Mouse (Mus musculus) right cerebral cortex, adult 2 months (tissue): ENCODE measurements around the gene Myh10.
"Not testable (repeated sequence)": the region's sequence is repeated elsewhere in the genome, so short reads cannot be mapped to it uniquely, and the experiment has no call there.

Experiments
- DNase-seq, 2 experiments: peaks; one replicate each; pipeline ENCODE4 v3.0.0; 2021 to 2022; ENCODE audit warnings: low spot score in 2 of 2

Myh10 gene

DNA sequence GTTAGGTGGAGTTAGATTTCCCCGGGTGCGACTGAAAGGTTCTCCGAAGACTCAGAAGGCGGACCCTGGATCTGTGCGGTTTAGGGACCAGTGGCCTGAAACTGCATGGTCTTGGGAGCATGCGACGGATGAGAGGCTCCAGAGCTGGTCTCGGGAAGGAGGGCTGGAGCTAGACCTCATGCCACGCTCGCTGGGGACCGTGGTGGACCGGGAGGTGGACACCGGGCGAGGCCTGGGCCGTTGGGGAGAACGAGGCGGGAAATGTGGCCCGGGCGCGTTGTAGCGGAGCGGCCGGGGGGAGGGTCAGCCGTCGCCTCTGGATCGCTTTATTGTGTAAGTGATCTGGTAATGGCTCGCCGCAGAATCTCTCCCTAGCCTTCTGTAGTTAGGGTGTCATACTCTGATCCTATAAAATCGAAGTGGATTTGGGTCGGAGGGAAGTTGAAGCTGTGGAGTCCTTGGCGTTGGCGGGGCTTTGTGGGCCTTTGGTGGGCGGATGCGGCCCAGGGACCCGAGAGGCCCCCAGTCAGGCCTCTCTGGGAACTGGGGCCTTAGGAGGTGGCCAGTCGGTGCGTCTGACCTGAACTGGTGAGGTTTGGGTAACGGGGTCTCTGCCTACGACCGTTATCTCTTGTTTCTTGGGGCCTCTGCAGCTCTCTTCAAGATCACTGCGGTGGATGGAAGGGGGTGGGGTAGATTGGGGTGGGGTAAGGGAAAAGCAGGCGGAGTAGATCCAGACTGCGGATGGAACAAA is 1.5 kb downstream of the Myh10 start:
- DNase-seq: peak; percentile 42 to 56

DNA sequence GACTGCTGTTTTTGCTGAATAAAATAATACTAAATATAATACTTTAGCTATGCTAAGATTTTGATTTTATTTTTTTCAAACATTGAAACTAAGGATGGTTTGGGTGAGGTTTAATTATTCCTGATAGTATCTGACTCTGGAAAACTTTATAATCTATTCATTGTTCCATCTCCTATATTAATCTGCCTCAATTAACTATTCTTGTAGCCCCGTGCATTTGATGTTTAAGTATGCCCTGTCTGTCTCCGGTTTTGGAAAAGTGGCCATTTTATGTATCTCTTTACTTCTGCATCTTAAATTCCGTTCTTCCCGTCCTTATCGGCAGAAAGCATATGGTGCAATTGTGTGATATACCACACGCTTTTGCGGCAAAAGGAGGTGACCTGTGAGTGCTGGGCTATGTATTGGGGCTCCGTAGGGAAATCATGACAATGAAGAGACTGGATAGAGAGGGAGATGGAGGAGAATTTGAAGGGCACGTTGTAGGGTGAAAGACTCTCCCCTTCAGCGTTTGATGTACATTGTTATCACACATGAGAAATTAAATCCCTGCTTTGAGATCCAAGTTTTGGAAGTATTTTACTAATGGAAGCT is 2.2 kb downstream of the Myh10 start:
- peak in 1 of 2 experiments; percentile 14 for DNase-seq

- DNase-seq: no peak
These were observed 11.0 kb downstream of the Myh10 start for GRCm38 (mm10) chr11:68702370-68702769.

- no peak for DNase-seq
These were observed 12.0 kb downstream of the Myh10 start for GRCm38 (mm10) chr11:68703360-68703759.

- DNase-seq: no peak
These were observed 12.9 kb downstream of the Myh10 start for GRCm38 (mm10) chr11:68704258-68704657.

DNA sequence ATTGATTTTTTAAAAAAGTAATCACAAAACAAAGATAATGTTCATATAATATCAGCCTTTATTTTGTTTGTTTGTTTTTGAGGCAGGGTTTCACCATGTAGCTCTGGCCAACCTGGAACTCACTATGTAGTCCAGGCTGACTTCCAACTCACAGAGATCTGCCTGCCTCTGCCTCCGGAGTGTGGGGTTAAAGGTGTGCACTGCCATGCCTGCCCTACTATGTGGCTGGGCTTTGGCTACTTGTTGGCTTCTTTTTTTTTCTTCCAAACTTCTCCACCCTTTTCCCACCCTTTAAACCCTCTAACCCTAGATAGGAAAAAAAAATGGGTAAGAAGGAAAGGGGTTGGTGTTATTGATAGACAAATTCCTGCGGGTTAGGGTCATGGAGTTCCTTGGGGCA is 13.5 kb downstream of the Myh10 start:
- no peak for DNase-seq

- no peak for DNase-seq
These were observed 15.4 kb downstream of the Myh10 start for GRCm38 (mm10) chr11:68706524-68707429.

DNA sequence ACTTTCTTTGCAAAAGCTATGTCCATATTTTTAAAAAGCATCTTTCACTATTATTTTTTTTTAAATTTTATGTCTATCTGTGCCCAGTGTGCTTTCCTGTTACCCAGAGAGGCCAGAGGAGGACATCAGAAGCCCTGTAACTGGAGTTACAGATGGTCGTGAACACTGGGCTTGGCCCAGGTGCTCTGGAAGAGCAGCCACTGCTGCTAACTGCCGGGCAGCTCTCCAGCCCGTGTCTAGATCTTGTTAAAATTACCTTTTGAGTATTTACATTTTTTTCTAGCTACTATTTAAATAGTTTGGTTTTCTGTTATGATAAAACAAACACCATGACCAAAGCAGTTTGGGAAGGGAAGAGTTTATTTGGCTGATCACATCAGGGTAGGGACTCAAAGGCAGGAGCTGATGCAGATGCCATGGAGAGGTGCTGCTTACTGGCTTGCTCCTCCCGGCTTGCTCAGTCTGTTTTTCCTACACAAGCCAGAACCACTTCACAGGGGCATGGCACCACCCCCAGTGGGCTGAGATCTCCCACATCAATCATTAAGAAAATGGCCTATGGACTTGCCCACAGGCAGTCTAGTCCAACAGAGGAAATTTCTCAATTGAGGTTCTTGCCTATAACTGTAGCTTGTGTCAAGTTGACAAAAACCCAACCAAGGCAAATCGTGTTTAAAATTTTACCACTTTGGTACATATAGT is 16.7 kb downstream of the Myh10 start:
- DNase-seq: no peak

DNA sequence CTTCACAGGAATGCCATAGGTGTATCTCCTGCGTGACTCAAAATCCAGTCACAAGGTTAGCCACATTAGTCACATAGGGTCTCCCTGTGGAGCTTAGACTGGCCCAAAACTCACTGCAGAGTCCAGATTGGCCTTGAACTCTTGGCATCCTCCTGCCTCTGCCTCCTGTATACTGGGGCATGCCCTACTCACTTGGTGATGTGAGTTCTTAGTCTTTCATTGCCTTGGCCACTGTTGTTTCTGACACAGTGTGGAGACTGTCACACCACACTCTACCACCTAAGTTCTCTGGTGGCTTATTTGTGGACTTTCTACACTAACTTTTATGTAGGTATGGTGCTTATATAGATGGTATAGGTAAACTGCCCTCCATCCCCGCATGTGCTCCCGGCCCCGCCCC is 24.8 kb downstream of the Myh10 start:
- DNase-seq: no peak

DNA sequence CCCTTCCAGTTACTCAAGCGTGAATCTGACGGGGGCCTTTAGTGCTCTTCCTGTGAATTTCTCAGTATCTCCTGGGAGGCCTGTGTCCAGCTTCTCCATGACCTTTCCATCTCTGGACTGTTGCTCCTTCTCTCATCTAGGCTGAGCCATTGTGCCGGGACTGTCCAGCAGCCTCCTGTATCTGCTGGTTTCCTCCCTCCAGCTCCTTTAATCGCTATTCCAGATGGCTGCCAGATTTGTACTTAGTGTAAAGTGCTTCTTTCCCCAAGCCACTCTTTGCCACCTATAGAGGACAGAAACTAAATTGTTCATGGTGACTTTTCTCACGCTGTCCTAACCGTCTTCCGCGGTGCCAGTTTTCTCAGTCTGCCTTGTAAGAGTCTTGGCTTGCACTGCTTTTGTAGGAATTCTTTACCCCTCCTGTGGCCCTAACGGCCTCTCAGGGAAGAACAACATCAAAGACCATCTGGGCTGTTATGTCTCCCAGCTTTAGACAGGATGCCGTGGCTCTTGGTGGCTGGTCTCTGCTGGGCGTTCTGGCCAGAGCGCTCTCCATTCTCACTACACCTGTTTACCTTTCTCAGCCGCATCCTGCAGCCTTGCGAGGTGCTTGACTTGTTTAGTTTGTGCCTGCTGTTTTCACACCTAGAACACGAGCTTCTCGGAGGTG is 25.9 kb downstream of the Myh10 start:
- no peak for DNase-seq

- no peak for DNase-seq
These were observed 27.8 kb downstream of the Myh10 start for GRCm38 (mm10) chr11:68719096-68719648.

GRCm38 (mm10) chr11:68719774-68720173 is 28.4 kb downstream of the Myh10 start:
- no peak for DNase-seq

DNA sequence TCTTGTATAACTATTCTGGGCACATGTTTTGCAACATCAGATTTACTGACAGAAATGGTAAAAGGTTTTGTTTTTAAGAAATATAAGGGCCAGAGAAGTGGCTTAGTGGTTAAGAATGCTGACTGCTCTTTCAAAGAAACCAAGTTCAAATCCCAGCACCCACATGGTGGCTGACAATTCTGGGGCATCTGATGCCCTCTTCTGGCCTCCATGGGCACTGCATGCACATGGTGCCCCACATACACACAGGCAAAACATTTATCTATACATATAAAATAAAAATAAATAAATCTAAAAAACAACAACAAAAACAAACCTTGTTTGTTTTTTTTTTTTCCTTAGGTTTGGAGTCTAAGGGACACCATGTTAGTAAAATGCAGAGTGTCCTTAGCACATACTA is 32.8 kb downstream of the Myh10 start:
- DNase-seq: no peak

- no peak for DNase-seq
These were observed 37.3 kb downstream of the Myh10 start for GRCm38 (mm10) chr11:68728693-68729092.

- no peak for DNase-seq
These were observed 39.4 kb downstream of the Myh10 start for GRCm38 (mm10) chr11:68730792-68731191.

DNA sequence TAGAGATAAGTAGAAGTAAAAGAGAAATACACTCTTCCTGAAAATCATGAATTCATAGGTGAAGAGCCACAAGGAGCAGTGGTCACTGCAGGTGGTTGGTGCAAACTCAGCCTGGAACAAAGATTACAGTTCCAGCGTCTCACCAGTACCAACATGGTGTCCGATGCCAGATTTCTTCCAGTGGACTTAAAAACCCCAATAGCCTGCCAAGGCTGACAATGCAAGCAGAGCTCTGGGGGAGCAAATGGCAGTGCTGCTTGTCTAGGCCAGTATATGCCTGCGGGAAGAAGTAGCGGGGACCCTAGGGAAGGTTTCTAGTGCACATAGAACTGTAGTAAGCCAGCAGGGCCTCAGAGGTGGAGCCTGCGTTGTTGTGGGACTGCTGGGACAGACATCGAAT is 40.7 kb downstream of the Myh10 start:
- DNase-seq: no peak

- not testable (repeated sequence) for DNase-seq
These were observed 42.0 kb downstream of the Myh10 start for GRCm38 (mm10) chr11:68733401-68733800.

DNA sequence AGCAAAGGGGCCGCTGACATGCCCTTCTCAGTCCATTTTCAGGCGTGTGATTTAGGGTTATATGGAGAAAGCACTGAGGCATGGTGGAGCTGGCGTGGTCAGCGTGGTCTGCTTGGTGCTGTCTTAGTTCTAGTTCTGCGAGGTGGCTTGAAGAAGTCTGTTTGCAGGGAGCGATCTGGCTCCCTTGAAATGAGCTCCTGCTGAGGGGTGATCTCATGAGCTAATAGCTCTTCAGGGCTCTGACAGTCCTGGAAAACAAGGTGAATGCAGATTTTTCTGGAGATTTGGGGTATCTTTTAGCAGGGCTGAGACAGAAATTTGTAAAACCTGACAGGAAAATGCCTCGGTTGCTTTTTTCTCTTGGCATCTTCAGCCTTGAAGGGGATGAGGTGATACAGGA is 48.1 kb downstream of the Myh10 start:
- DNase-seq: no peak

DNA sequence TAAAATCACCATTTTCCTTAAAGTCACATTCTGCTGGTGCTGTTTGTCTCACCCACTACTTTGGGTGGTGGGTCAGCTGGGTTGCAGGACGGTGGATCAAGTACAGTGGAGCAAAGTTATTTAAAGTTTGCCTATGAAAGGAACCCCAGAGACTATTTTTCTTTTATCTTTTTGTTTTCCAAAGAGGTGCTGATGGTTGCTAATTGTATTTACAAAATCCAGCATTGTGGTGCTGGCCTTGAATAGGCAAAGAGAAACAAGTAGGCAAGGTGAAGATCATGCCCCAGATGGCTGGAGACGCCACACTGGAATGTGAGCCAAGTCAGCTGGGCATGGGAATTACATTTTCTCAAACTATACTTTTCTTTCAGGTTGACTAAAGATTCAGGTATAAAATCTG is 51.3 kb downstream of the Myh10 start:
- no peak for DNase-seq

GRCm38 (mm10) chr11:68744150-68744549 is 52.8 kb downstream of the Myh10 start:
- no peak for DNase-seq
